Mouse (Mus musculus) ES-Bruce4 (cell line): ENCODE data around the gene Mto1.
"Not testable (repeated sequence)": the region's sequence is repeated elsewhere in the genome, so short reads cannot be mapped to it uniquely, and the experiment has no call there.

ENCODE experiments used
- CTCF ChIP-seq: IDR thresholded peaks from one replicate; pipeline ENCODE4 v1.8.1; 2011; ENCODE audit warnings: low read depth, low read length
- EP300 ChIP-seq: IDR thresholded peaks from 2 replicates; pipeline ENCODE4 v1.6.1; 2011; ENCODE audit warnings: low read depth, low read length; ENCODE audit not compliant: insufficient read depth
- POLR2A ChIP-seq: IDR thresholded peaks from one replicate; pipeline ENCODE4 v1.8.1; 2011; ENCODE audit warnings: low read length; ENCODE audit not compliant: insufficient read depth

- not testable (repeated sequence) for TF ChIP-seq POLR2A, CTCF, EP300
These were observed 69.2 kb downstream of the Mto1 start for GRCm38 (mm10) chr9:78517237-78517636.
